Mouse (Mus musculus) CH12.LX (cell line): ENCODE data around the gene Vps37c. TPM values are rescaled to one million over a fixed set of nuclear protein-coding genes. Genes with fewer than 3 reads are reported as not detected.

ENCODE experiments used
- DNase-seq: peaks from one replicate; pipeline ENCODE4 v3.0.0-alpha.2; 2013; ENCODE audit errors: extremely low read depth
- H3K27ac ChIP-seq: 2 replicates; pipeline ENCODE4 v1.5.1; 2012; ENCODE audit warnings: low read depth, mild to moderate bottlenecking, control low read depth, moderate library complexity; ENCODE audit not compliant: insufficient read depth
- H3K27me3 ChIP-seq: replicated peaks from 2 replicates; pipeline ENCODE3; 2012; ENCODE audit warnings: inconsistent platforms
- H3K36me3 ChIP-seq, 2 experiments: replicated peaks in 1 of 2; 2 replicates each; pipeline versions ENCODE3 to v1.6.1; 2012; ENCODE audit warnings: inconsistent platforms in 1 of 2, low read length in 1 of 2, mild to moderate bottlenecking in 1 of 2, mixed read lengths in 1 of 2, moderate library complexity in 1 of 2; ENCODE audit not compliant: control insufficient read depth in 1 of 2, insufficient read depth in 1 of 2
- H3K4me1 ChIP-seq, 2 experiments: 2 replicates each; pipeline ENCODE4 v1.6.1; 2012; ENCODE audit warnings: inconsistent platforms in 1 of 2, moderate library complexity in 1 of 2; ENCODE audit not compliant: insufficient read depth in 2 of 2, control insufficient read depth in 1 of 2
- H3K4me2 ChIP-seq: 2 replicates; pipeline ENCODE4 v1.6.1; 2012; ENCODE audit warnings: low read depth, mild to moderate bottlenecking, control low read depth; ENCODE audit not compliant: poor library complexity, insufficient read depth, severe bottlenecking
- H3K4me3 ChIP-seq, 3 experiments: fragments of 150-350 bp in 1 of 3; sonication (generic) in 1 of 3; replicated peaks in 1 of 3; 2 replicates each; pipeline versions ENCODE3 to v1.5.1; 2011 to 2012; ENCODE audit warnings: low read depth in 2 of 3, low read length in 2 of 3, mild to moderate bottlenecking in 2 of 3, moderate library complexity in 2 of 3, control low read depth in 1 of 3, improper control_type of control experiment in 1 of 3, inconsistent platforms in 1 of 3, mixed read lengths in 1 of 3; ENCODE audit not compliant: poor library complexity in 1 of 3
- H3K79me2 ChIP-seq: replicated peaks from 2 replicates; pipeline ENCODE4 v1.6.1; 2012; ENCODE audit warnings: mild to moderate bottlenecking, moderate library complexity; ENCODE audit not compliant: control insufficient read depth, poor library complexity, insufficient read depth, severe bottlenecking; ENCODE audit errors: extremely low read depth
- H3K9ac ChIP-seq: 2 replicates; pipeline ENCODE4 v1.6.1; 2012; ENCODE audit warnings: low read depth, mild to moderate bottlenecking, control low read depth, moderate library complexity; ENCODE audit not compliant: insufficient read depth
- H3K9me3 ChIP-seq: replicated peaks from 2 replicates; pipeline ENCODE3; 2012; ENCODE audit warnings: low read length, inconsistent platforms, mixed read lengths
- BHLHE40 ChIP-seq: IDR thresholded peaks from 2 replicates; pipeline ENCODE4 v1.6.1; 2011; ENCODE audit warnings: mild to moderate bottlenecking, low read depth, low read length, improper control_type of control experiment
- CHD1 ChIP-seq: IDR thresholded peaks from 2 replicates; pipeline ENCODE4 v1.6.1; 2012; ENCODE audit warnings: low read depth, low read length, improper control_type of control experiment, inconsistent platforms
- EP300 ChIP-seq: IDR thresholded peaks from 2 replicates; pipeline ENCODE4 v1.6.1; 2011; ENCODE audit warnings: low read length, improper control_type of control experiment
- GABPA ChIP-seq: IDR thresholded peaks from 2 replicates; pipeline ENCODE4 v1.6.1; 2012; ENCODE audit warnings: low read depth, low read length, improper control_type of control experiment, inconsistent platforms; ENCODE audit not compliant: insufficient replicate concordance
- HCFC1 ChIP-seq: IDR thresholded peaks from 2 replicates; pipeline ENCODE4 v1.6.1; 2012; ENCODE audit warnings: low read depth, mild to moderate bottlenecking, inconsistent platforms, low read length, improper control_type of control experiment
- IRF4 ChIP-seq: IDR thresholded peaks from 2 replicates; pipeline ENCODE4 v1.6.1; 2014; ENCODE audit warnings: low read depth, mild to moderate bottlenecking, inconsistent platforms, low read length, improper control_type of control experiment
- JUN ChIP-seq: IDR thresholded peaks from 2 replicates; pipeline ENCODE4 v1.6.1; 2011; ENCODE audit warnings: low read depth, mild to moderate bottlenecking, low read length, improper control_type of control experiment, moderate library complexity; ENCODE audit not compliant: insufficient read depth
- JUND ChIP-seq: conservative IDR thresholded peaks from 2 replicates; pipeline ENCODE4 v1.6.1; 2011; ENCODE audit warnings: low read depth, low read length, improper control_type of control experiment
- KAT2A ChIP-seq: IDR thresholded peaks from 2 replicates; pipeline ENCODE4 v1.6.1; 2012; ENCODE audit warnings: low read length, improper control_type of control experiment, inconsistent platforms; ENCODE audit not compliant: insufficient replicate concordance
- MAFK ChIP-seq: IDR thresholded peaks from 2 replicates; pipeline ENCODE4 v1.6.1; 2011; ENCODE audit warnings: low read length, improper control_type of control experiment; ENCODE audit not compliant: insufficient replicate concordance
- MAX ChIP-seq: IDR thresholded peaks from 2 replicates; pipeline ENCODE4 v1.6.1; 2011; ENCODE audit warnings: low read length, improper control_type of control experiment
- NRF1 ChIP-seq: IDR thresholded peaks from 2 replicates; pipeline ENCODE4 v1.6.1; 2014; ENCODE audit warnings: low read depth, mild to moderate bottlenecking, inconsistent platforms, low read length, improper control_type of control experiment, moderate library complexity
- PAX5 ChIP-seq: IDR thresholded peaks from 2 replicates; pipeline ENCODE4 v1.6.1; 2012; ENCODE audit warnings: low read length, inconsistent platforms, mixed read lengths
- POLR2AphosphoS2 ChIP-seq: IDR thresholded peaks from 2 replicates; pipeline ENCODE4 v1.6.1; 2011; ENCODE audit warnings: low read depth, low read length, improper control_type of control experiment
- RAD21 ChIP-seq: IDR thresholded peaks from 2 replicates; pipeline ENCODE4 v1.6.1; 2011; ENCODE audit warnings: low read depth, mild to moderate bottlenecking, low read length, improper control_type of control experiment, moderate library complexity
- ZNF384 ChIP-seq: IDR thresholded peaks from 2 replicates; pipeline ENCODE4 v1.6.1; 2012; ENCODE audit warnings: low read depth, low read length, improper control_type of control experiment, inconsistent platforms
- dilution Hi-C: fragments of 300-500 bp; cut with MboI; formaldehyde crosslinking; loops from 2 replicates; pipeline ENCODE4 v1.14.3; 2020; ENCODE audit warnings: low sequenced_read_pairs; ENCODE audit not compliant: extremely low pct_unique_long_range_greater_than_20kb, extremely low pct_ligation_motif_present
- in situ Hi-C: fragments of 300-500 bp; cut with MboI; formaldehyde crosslinking; loops from 3 replicates; pipeline ENCODE4 v1.14.3; 2019; ENCODE audit warnings: low sequenced_read_pairs, low pct_ligation_motif_present, low pct_unique_long_range_greater_than_20kb, mixed read lengths
- polyA plus RNA-seq: library from polyadenylated mRNA; unstranded; fragments of >175 nt; gene quantifications from 2 replicates; pipeline ENCODE4 v1.2.1, GENCODE M21; 2012; ENCODE audit warnings: low read depth; ENCODE audit not compliant: insufficient read length
- total RNA-seq, 2 experiments: library from RNA; depleted of rRNA; stranded (reverse); fragments of 300-350 nt in 1 of 2; fragments of >200 nt in 1 of 2; gene quantifications; 2 replicates each; pipeline ENCODE4 v1.2.3; 2012 to 2014

Vps37c gene
- total and polyA plus RNA-seq, 3 experiments: 6.2 to 13.0 (median 9.5) TPM

- no peak overlapping the region for H3K4me3 ChIP-seq
- no peak overlapping the region for H3K9ac ChIP-seq
- peaks cover 0 to 80% of the 10 kb centered on the region in 2 experiments for H3K36me3 ChIP-seq
- H3K27ac ChIP-seq: no peak overlapping the region
- no peaks in the 10 kb centered on the region for H3K27me3 ChIP-seq
- dilution Hi-C loops (no loop called here), in situ Hi-C loops (no loop called here)
- no peaks in the 10 kb centered on the region for H3K79me2 ChIP-seq
- H3K4me1 ChIP-seq: peaks cover 1 to 38% of the 10 kb centered on the region in 2 experiments
- no peak overlapping the region for H3K4me2 ChIP-seq
- DNase-seq: no peak
- no peaks in the 10 kb centered on the region for H3K9me3 ChIP-seq
- no peak for TF ChIP-seq HCFC1
- TF ChIP-seq IRF4: no peak
- TF ChIP-seq PAX5: no peak
- TF ChIP-seq GABPA: no peak
- no peak for TF ChIP-seq KAT2A
- no peak for TF ChIP-seq NRF1
- TF ChIP-seq ZNF384: no peak
- no peak for TF ChIP-seq BHLHE40
- TF ChIP-seq JUN: no peak
- TF ChIP-seq EP300: no peak
- TF ChIP-seq CHD1: no peak
- no peak for TF ChIP-seq RAD21
- TF ChIP-seq MAX: no peak
- TF ChIP-seq MAFK: no peak
Measured at GRCm38 (mm10) chr19:10733501-10734127, 45.1 kb downstream of the Vps37c start.

- H3K4me2 ChIP-seq: no peak overlapping the region
- dilution Hi-C loops (no loop called here), in situ Hi-C loops (no loop called here)
- H3K27me3 ChIP-seq: no peaks in the 10 kb centered on the region
- H3K9ac ChIP-seq: no peak overlapping the region
- H3K27ac ChIP-seq: no peak overlapping the region
- H3K4me1 ChIP-seq: peaks cover 7 to 35% of the 10 kb centered on the region in 2 experiments
- no peak for DNase-seq
- no peaks in the 10 kb centered on the region for H3K79me2 ChIP-seq
- no peak overlapping the region for H3K4me3 ChIP-seq
- TF ChIP-seq JUND: no peak
- TF ChIP-seq MAX: no peak
- TF ChIP-seq POLR2AphosphoS2: no peak
- TF ChIP-seq KAT2A: no peak
- TF ChIP-seq, all 38 proteins: peak for 0
- Histone ChIP-seq H3K9me3 (no peaks in the 10 kb centered on the region), H3K36me3 (peaks cover 0 to 71% of the 10 kb centered on the region in 2 experiments)
Measured at GRCm38 (mm10) chr19:10734554-10734953, 46.0 kb downstream of the Vps37c start.
